Mouse (Mus musculus) kidney, adult 2 months (tissue): ENCODE results near the gene Gfod2.

ENCODE experiments used
- CTCF ChIP-seq: fragments of 200-500 bp; conservative IDR thresholded peaks from 2 replicates; pipeline ENCODE4 v1.5.1; 2011; ENCODE audit warnings: low read depth, mild to moderate bottlenecking, control low read depth, low read length, moderate library complexity, mixed read lengths; ENCODE audit not compliant: insufficient read depth, insufficient read length
- POLR2A ChIP-seq: fragments of 200-500 bp; IDR thresholded peaks from one replicate; pipeline ENCODE4 v1.6.1; 2011; ENCODE audit warnings: low read depth, low read length, control low read depth

GRCm38 (mm10) chr8:105697196-105697780, 61.2 kb downstream of the Gfod2 start:
- TF ChIP-seq CTCF: no peak
- TF ChIP-seq POLR2A: no peak
